Mouse (Mus musculus) kidney, adult 2 months (tissue): Measurements from ENCODE around the gene Catsper2. TPM values are rescaled to one million over a fixed set of nuclear protein-coding genes. Genes with fewer than 3 reads are reported as not detected.
"Not testable (repeated sequence)": the region's sequence is repeated elsewhere in the genome, so short reads cannot be mapped to it uniquely, and the experiment has no call there.

Experiments used
- DNase-seq: peaks from one replicate; pipeline ENCODE4 v3.0.0; 2021
- H3K27ac ChIP-seq: fragments of 200-500 bp; 2 replicates; pipeline ENCODE4 v1.5.1; 2012; ENCODE audit warnings: low read depth, low read length, control low read depth, inconsistent platforms; ENCODE audit not compliant: insufficient read depth
- H3K27me3 ChIP-seq: fragments of 200-500 bp; replicated peaks from 2 replicates; pipeline ENCODE4 v1.6.1; 2012; ENCODE audit warnings: mild to moderate bottlenecking, moderate library complexity, low read length, inconsistent platforms; ENCODE audit not compliant: control insufficient read depth, insufficient read depth
- H3K36me3 ChIP-seq: fragments of 200-500 bp; 2 replicates; pipeline ENCODE4 v1.6.1; 2012; ENCODE audit warnings: mild to moderate bottlenecking, moderate library complexity, low read length, inconsistent platforms; ENCODE audit not compliant: control insufficient read depth, insufficient read depth
- H3K4me1 ChIP-seq: fragments of 200-500 bp; 2 replicates; pipeline ENCODE4 v1.6.1; 2011; ENCODE audit warnings: low read length; ENCODE audit not compliant: control insufficient read depth, insufficient read depth
- H3K4me3 ChIP-seq: fragments of 200-500 bp; 2 replicates; pipeline ENCODE4 v1.5.1; 2011; ENCODE audit warnings: mild to moderate bottlenecking, low read depth, low read length, control low read depth; ENCODE audit not compliant: insufficient read depth
- CTCF ChIP-seq: fragments of 200-500 bp; conservative IDR thresholded peaks from 2 replicates; pipeline ENCODE4 v1.5.1; 2011; ENCODE audit warnings: low read depth, mild to moderate bottlenecking, control low read depth, low read length, moderate library complexity, mixed read lengths; ENCODE audit not compliant: insufficient read depth, insufficient read length
- POLR2A ChIP-seq: fragments of 200-500 bp; IDR thresholded peaks from one replicate; pipeline ENCODE4 v1.6.1; 2011; ENCODE audit warnings: low read depth, low read length, control low read depth
- WGBS: fragments of 180-500 bp; shearing (Covaris S2); methylation state at CpG from one replicate; pipeline ENCODE4 v1.1.7; 2018; 5-methylcytosine and 5-hydroxymethylcytosine counted together
- polyA plus RNA-seq: library from polyadenylated mRNA; depleted of rRNA; stranded (reverse); fragments of >200 nt; gene quantifications from 2 replicates; pipeline ENCODE4 v1.2.3, GENCODE M21; 2012

Gene Catsper2
- polyA plus RNA-seq, 1 experiment: 1.0 TPM

DNA sequence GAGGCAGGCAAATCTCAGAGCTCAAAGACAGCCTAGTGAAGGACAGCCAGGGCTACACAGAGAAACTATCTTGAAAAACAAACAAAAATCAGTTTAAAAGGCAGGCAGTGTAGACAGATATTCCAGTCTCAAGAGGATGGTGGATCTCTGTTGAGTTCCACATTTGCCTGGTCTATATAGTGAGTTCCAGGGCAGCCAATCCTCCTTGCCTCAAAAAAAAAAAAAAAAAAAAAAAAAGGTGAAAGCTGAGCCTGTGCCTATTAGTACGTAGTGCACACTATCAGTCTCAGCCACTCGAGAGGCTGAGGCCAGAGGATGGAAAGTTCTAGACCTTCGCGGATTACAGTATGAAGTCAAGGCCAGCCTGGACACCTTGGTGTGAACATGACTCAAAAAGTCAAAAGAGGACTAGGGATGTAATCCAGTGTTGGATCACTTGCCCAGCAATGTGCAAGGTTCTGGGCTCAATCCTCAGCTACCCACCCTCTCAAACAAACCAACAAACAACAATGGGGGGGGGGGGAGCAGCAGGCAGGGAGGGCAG lies 677 bp downstream of the Catsper2 start:
- Histone ChIP-seq H3K4me1 (peaks cover 16% of the 10 kb centered on the region), H3K36me3 (no peaks in the 10 kb centered on the region; the same call in 1 of the 2 replicates), H3K4me3 (peak overlapping the region; percentile 79), H3K27me3 (no peaks in the 10 kb centered on the region), H3K27ac (peak overlapping the region; percentile 91)
- whole genome bisulfite sequencing: 4% methylated on average over 4 of the region's 4 CpGs
- TF ChIP-seq POLR2A (no peak), CTCF (no peak)
- no peak for DNase-seq

DNA sequence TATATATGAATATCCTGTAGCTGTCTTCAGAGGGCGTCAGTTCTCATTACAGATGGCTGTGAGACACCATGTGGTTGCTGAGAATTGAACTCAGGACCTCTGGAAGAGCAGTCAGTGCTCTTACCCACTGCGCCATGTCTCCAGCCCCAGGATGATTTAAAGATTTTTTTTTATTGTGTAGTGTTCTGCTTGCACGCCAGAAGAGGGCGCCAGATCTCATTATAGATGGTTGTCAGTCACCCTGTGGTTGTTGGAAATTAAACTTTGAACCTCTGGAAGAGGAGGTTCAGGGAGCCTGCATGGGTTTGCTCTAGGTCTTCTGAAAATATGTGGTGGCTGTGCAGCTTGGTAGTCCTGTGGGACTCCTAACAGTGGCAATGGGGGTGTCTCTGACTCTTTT lies 5.4 kb downstream of the Catsper2 start:
- Histone ChIP-seq H3K36me3 (no peaks in the 10 kb centered on the region), H3K27me3 (no peaks in the 10 kb centered on the region), H3K4me3 (no peak overlapping the region), H3K27ac (no peak overlapping the region), H3K4me1 (peaks cover 6% of the 10 kb centered on the region; the same call in 1 of the 2 replicates)
- WGBS: 39% methylated on average over 4 of the region's 4 CpGs
- DNase-seq: peak; percentile 67
- TF ChIP-seq POLR2A (no peak), CTCF (peak; percentile 42; the same call in 1 of the 2 replicates)

DNA sequence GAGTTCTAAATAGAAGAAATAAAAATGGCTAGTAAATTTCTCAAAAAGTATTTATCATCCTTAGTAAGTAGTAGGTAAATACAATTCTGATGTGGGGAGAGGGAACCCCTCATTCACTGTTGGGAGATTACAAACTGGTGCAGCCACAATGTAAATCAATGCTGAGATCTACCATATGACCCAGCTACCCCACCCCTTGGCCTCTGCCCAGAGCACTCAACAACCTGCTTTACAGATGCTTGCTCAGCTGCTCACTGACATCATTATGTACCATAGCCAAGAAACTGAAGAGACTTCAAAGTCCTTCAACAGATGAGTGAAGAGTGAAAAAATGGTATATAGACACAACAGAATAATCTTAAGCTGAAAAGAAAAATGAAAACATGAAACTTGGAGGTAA lies 10.3 kb downstream of the Catsper2 start:
- TF ChIP-seq POLR2A (no peak), CTCF (no peak)
- Histone ChIP-seq H3K27ac (no peak overlapping the region), H3K4me3 (no peak overlapping the region), H3K4me1 (no peaks in the 10 kb centered on the region), H3K27me3 (no peaks in the 10 kb centered on the region), H3K36me3 (no peaks in the 10 kb centered on the region)
- DNase-seq: peak; percentile 19

DNA sequence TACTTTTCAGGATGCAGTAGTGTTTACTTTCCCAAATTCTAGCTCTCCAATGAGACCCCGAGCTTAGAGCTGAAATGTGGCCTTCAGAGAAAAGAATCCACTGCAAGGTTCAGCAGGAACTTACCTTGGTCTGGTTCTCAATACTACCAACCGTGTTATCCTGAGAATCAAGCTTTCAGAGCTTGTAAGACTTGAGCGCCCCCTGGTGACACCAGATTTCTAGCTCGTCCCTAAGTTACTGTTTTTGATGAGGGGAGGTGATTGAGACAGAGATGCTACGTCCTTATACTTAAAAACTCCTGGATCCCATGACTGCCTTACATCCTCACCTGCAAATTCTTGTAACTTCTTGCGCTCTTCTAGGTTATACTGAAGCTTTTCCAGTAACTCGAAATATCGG lies 17.0 kb downstream of the Catsper2 start:
- 14% methylated on average over 8 of the region's 8 CpGs for WGBS
- Histone ChIP-seq H3K4me1 (no peaks in the 10 kb centered on the region), H3K27me3 (no peaks in the 10 kb centered on the region), H3K4me3 (no peak overlapping the region), H3K36me3 (no peaks in the 10 kb centered on the region), H3K27ac (no peak overlapping the region)
- DNase-seq: peak; percentile 77
- TF ChIP-seq CTCF: peak; percentile 42
- no peak for TF ChIP-seq POLR2A

DNA sequence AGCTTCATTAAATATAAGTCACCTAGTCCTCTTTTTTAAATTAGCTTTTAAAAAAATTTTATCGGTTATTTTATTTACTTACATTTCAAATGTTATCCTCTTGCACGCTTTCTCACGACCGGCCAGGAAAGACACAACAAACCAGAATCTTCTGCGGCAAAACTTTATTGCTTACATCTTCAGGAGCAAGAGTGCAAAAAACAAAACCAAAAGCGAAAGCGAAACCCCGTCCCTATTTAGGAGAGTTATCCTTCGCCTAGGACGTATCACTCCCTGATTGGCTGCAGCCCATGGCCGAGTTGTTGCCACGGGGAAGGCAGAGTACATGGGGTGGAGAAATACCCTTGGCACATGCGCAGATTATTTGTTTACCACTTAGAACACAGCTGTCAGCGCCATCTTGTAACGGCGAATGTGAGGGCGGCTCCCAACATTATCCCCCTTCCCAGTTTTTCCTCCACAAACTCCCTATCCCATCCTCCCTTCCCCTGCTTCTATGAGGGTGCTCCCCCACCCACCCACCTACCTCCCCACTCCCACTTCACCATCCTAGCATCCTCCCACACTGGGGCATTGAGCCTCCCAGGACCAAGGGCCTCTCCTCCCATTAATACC lies 26.5 kb downstream of the Catsper2 start, which contains the start of gene Strc:
Strc (minus strand) TSS at position 208 of the 615 bp plus-strand sequence.
- H3K27ac ChIP-seq, H3K36me3 ChIP-seq, H3K4me3 ChIP-seq, H3K27me3 ChIP-seq, H3K4me1 ChIP-seq, DNase-seq: not testable (repeated sequence)
- 96% methylated on average over 16 of the region's 17 CpGs for WGBS

DNA sequence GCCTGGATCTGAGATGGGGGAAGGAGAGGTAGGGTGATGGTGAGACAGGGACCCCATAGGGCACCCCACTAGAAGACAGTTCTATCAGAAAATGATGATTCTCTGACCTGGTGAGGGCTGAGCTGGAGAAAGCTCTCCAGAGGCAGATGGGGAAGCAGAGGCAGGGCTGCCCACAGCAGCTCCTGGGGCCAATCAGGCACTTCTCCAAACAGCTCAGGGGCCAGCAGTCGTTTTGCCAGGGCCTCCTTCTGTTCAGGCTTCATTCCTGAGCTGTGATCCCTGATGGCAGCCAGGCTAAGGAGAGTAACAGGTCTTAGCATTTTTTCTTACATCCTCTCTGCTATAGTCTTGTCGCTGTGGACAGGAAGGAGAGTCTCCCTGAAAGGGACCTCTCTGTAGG lies 38.8 kb downstream of the Catsper2 start:
- Histone ChIP-seq H3K36me3 (no peaks in the 10 kb centered on the region), H3K4me1 (no peaks in the 10 kb centered on the region), H3K4me3 (no peak overlapping the region), H3K27me3 (no peaks in the 10 kb centered on the region), H3K27ac (no peak overlapping the region)
- WGBS: 48% methylated on average over 2 of the region's 2 CpGs
- TF ChIP-seq CTCF (no peak), POLR2A (no peak)
- no peak for DNase-seq

DNA sequence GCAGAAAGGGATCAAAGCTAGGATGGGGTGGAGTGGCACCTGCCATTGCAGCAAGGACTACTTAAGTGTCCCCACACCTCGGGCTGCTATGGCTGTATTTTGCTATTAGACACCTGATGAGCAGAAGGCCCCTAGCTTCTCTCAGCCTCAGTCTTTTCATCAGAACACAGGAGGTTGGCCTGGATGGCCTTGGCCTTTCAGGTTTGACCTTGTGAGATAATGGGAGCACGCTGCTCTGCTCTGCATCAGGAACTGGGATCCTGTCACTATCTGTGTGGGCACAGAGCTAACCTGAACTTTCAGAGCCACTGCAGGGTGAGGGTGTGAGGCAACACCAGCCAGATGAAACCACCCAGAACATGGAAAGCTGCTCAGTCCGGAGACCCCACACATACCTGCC lies 41.3 kb downstream of the Catsper2 start:
- WGBS: 58% methylated on average over 3 of the region's 3 CpGs

More for the DNA sequence above, 41.3 kb downstream of the Catsper2 start:
- Histone ChIP-seq H3K27me3 (no peaks in the 10 kb centered on the region), H3K4me1 (no peaks in the 10 kb centered on the region), H3K36me3 (no peaks in the 10 kb centered on the region), H3K4me3 (no peak overlapping the region), H3K27ac (no peak overlapping the region)
- DNase-seq: no peak
- no peak for TF ChIP-seq POLR2A
- TF ChIP-seq CTCF: no peak
